ENCODE assay signal across 8 mouse cellular contexts in the genomic region with DNA sequence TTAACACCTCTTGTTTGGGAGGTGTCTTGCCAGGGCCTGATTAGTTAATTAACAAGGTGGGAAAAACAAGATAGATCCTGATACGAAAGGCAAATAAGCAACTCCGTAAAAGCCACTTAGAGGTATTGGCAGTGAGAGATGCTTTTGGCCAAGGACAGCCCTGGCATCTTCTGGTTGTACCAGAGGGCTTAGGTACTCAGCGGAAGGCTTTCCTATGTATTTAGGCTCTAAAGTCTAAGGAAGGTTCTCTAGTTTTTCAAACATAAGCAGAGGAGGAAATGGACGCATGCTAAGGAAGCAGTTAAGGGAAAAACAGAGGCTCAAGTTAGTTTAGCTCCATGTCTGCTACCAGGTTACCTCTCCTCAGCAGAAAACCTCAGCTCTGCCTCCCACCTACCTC. TPM values are rescaled to one million over a fixed set of nuclear protein-coding genes. Genes with fewer than 3 reads are reported as not detected.
DNase-seq lines count a peak whose midpoint lies in the region; ATAC-seq lines count a peak whose summit lies in the region.

No protein-coding gene starts in this region.

- H3K4me1 ChIP-seq in heart, embryonic 15.5 days (replicated peaks): peaks cover 13% of the 10 kb centered on the region
- H3K4me1 ChIP-seq in brown adipose tissue, adult 24 weeks (ENCODE audit: control insufficient read depth, insufficient read depth, insufficient read length, low read length): 0 out of 2 replicates have a peak, but pooled peaks cover 2% of the 10 kb centered on the region
- peaks cover 8% of the 10 kb centered on the region for H3K4me1 ChIP-seq in hindbrain, embryonic 14.5 days (replicated peaks; ENCODE audit: control insufficient read depth, insufficient read depth, low read length)
- no peaks in the 10 kb centered on the region for H3K4me1 ChIP-seq in midbrain, embryonic 14.5 days (ENCODE audit: control insufficient read depth, insufficient read depth, low read length)

- peaks cover 9% of the 10 kb centered on the region for H3K27me3 ChIP-seq in heart, embryonic 15.5 days
- H3K27me3 ChIP-seq in hindbrain, embryonic 14.5 days (ENCODE audit: control insufficient read depth, insufficient read depth, low read length): peaks cover 16% of the 10 kb centered on the region; the same call in 1 of the 2 replicates
- peaks cover 15% of the 10 kb centered on the region for H3K27me3 ChIP-seq in midbrain, embryonic 14.5 days (ENCODE audit: control insufficient read depth, insufficient read depth, low read length)

- no peak overlapping the region for H3K27ac ChIP-seq in heart, embryonic 15.5 days
- no peak overlapping the region for H3K27ac ChIP-seq in brown adipose tissue, adult 24 weeks (replicated peaks; ENCODE audit: low read depth, low read length)
- no peak overlapping the region for H3K27ac ChIP-seq in hindbrain, embryonic 14.5 days
- no peak overlapping the region for H3K27ac ChIP-seq in midbrain, embryonic 14.5 days (replicated peaks; ENCODE audit: low read depth, low read length)

- WGBS in heart, embryonic 15.5 days: 27% methylated on average over 4 of the region's 4 CpGs
- 18% methylated on average over 4 of the region's 4 CpGs for WGBS in hindbrain, embryonic 14.5 days
- WGBS in midbrain, embryonic 14.5 days: 25% methylated on average over 4 of the region's 4 CpGs

- H3K9ac ChIP-seq in heart, embryonic 15.5 days: peak overlapping the region; percentile 77
- H3K9ac ChIP-seq in hindbrain, embryonic 14.5 days: peak overlapping the region; percentile 74
- peak overlapping the region; percentile 69 for H3K9ac ChIP-seq in midbrain, embryonic 14.5 days (replicated peaks; ENCODE audit: low read length)

- DNase-seq in heart, postnatal 36 days: no peak
- no peak for DNase-seq in hindbrain, embryonic 14.5 days (ENCODE audit: low spot score)
- DNase-seq in midbrain, embryonic 14.5 days: peak; percentile 25
- no peak for DNase-seq in left cerebral cortex, postnatal 36 days (ENCODE audit: low spot score in 2 of 2)
- DNase-seq in urinary bladder, adult 2 months (ENCODE audit: low spot score): no peak

- peak overlapping the region; percentile 88 for H3K4me3 ChIP-seq in heart, embryonic 15.5 days
- H3K4me3 ChIP-seq in brown adipose tissue, adult 24 weeks (ENCODE audit: insufficient read depth, low read depth, low read length): peak overlapping the region; percentile 69
- H3K4me3 ChIP-seq in hindbrain, embryonic 14.5 days (replicated peaks; ENCODE audit: low read length): peak overlapping the region; percentile 93
- peak overlapping the region; percentile 83 for H3K4me3 ChIP-seq in midbrain, embryonic 14.5 days (replicated peaks; ENCODE audit: low read depth, low read length)

- no peaks in the 10 kb centered on the region for H3K36me3 ChIP-seq in heart, embryonic 15.5 days
- H3K36me3 ChIP-seq in hindbrain, embryonic 14.5 days (replicated peaks; ENCODE audit: control insufficient read depth, insufficient read depth): no peaks in the 10 kb centered on the region
- H3K36me3 ChIP-seq in midbrain, embryonic 14.5 days (ENCODE audit: control insufficient read depth, insufficient read depth, low read length): no peaks in the 10 kb centered on the region

- ATAC-seq in heart, embryonic 15.5 days (replicated peaks; ENCODE audit: insufficient number of reproducible peaks, insufficient read depth, low FRiP score, low read depth): no peak
- no peak for ATAC-seq in hindbrain, embryonic 14.5 days (ENCODE audit: low FRiP score)
- no peak for ATAC-seq in midbrain, embryonic 14.5 days (ENCODE audit: low FRiP score, low TSS enrichment)
- ATAC-seq in erythroblast, adult 5-6 weeks (replicated peaks; ENCODE audit: low FRiP score, poor library complexity, severe bottlenecking): no peak

- H3K9me3 ChIP-seq in heart, embryonic 15.5 days (replicated peaks): no peaks in the 10 kb centered on the region
- no peaks in the 10 kb centered on the region for H3K9me3 ChIP-seq in hindbrain, embryonic 14.5 days (ENCODE audit: control insufficient read depth, low read length)
- no peaks in the 10 kb centered on the region for H3K9me3 ChIP-seq in midbrain, embryonic 14.5 days (ENCODE audit: control insufficient read depth, low read length)

- peak overlapping the region; percentile 99 for H3K4me2 ChIP-seq in heart, embryonic 15.5 days
- H3K4me2 ChIP-seq in hindbrain, embryonic 14.5 days (replicated peaks): peak overlapping the region; percentile 98
- H3K4me2 ChIP-seq in midbrain, embryonic 14.5 days (ENCODE audit: low read length): peak overlapping the region; percentile 97

- intact Hi-C loops in heart, postnatal 36 days (cut with DNase I): loop anchor here (2.0 to 10.0 kb wide), 4 partner anchors 82 to 560 kb away; partner anchors contain the start of genes Ppcs, Zfp691 and Zmynd12
- intact Hi-C loops in left cerebral cortex, postnatal 36 days (cut with DNase I): loop anchor here (10.0 kb wide), 1 partner anchor 150 kb away; no protein-coding TSS in a partner anchor

RNA-seq across cellular contexts. Expression of gene Hivep3, which starts 0.8 kb away (rescaled TPM):
- polyA plus RNA-seq in heart, embryonic 15.5 days (2015; fragmentation: Nextera tagmentation; extraction: Ambion mirVana): 6.7 and 8.9 TPM in 2 replicates
- total RNA-seq in heart, postnatal 36 days (2021): 1 to 10 TPM; 5.7 to 6.3 TPM
- 2.2 and 6.1 TPM in 2 replicates for polyA plus RNA-seq in brown adipose tissue, adult 24 weeks (2012; ENCODE audit: insufficient read depth, insufficient read length, missing spikeins)
- polyA plus RNA-seq in hindbrain, embryonic 14.5 days (2014; fragmentation: Nextera tagmentation; extraction: Ambion mirVana): 16.5 and 17.2 TPM in 2 replicates
- 17.1 and 17.2 TPM in 2 replicates for polyA plus RNA-seq in midbrain, embryonic 14.5 days (2014; fragmentation: Nextera tagmentation; extraction: Ambion mirVana)
- total RNA-seq in erythroblast, adult 5-6 weeks (2015; ENCODE audit: low replicate concordance): under 0.01 and 2.3 TPM in 2 replicates
- 0.51 TPM in 1 of 2 replicates, not detected in the other for total RNA-seq in erythroblast, adult 5-6 weeks (2017; ENCODE audit: low replicate concordance)
- 10 to 100 TPM; 50.5 to 64.8 TPM for total RNA-seq in left cerebral cortex, postnatal 36 days (2021)
- 26.6 and 29.4 TPM in 2 replicates for polyA plus RNA-seq in urinary bladder, adult 2 months (2012; rRNA removed)
